Mouse (Mus musculus) heart, adult 2 months (tissue): ENCODE measurements around the gene Olfr547. TPM values are rescaled to one million over a fixed set of nuclear protein-coding genes. Genes with fewer than 3 reads are reported as not detected.
"Not testable (repeated sequence)": the region's sequence is repeated elsewhere in the genome, so short reads cannot be mapped to it uniquely, and the experiment has no call there.

Experiments
- DNase-seq, 2 experiments: peaks; one replicate each; pipeline ENCODE4 v3.0.0; 2021
- H3K27ac ChIP-seq: fragments of 200-600 bp; 2 replicates; pipeline ENCODE4 v1.8.1; 2022
- H3K27me3 ChIP-seq: fragments of 200-500 bp; 2 replicates; pipeline ENCODE4 v1.6.1; 2012; ENCODE audit warnings: mild to moderate bottlenecking, low read length, inconsistent platforms, mixed read lengths; ENCODE audit not compliant: control insufficient read depth, insufficient read depth
- H3K36me3 ChIP-seq: fragments of 200-500 bp; 2 replicates; pipeline ENCODE4 v1.6.1; 2012; ENCODE audit warnings: low read length, inconsistent platforms; ENCODE audit not compliant: control insufficient read depth, insufficient read depth
- H3K4me1 ChIP-seq: fragments of 200-500 bp; 2 replicates; pipeline ENCODE4 v1.6.1; 2011; ENCODE audit warnings: low read length; ENCODE audit not compliant: control insufficient read depth, insufficient read depth
- H3K4me3 ChIP-seq: fragments of 200-600 bp; 2 replicates; pipeline ENCODE4 v1.8.1; 2022
- H3K79me2 ChIP-seq: fragments of 200-500 bp; replicated peaks from 2 replicates; pipeline ENCODE4 v1.6.1; 2012; ENCODE audit warnings: mild to moderate bottlenecking, inconsistent platforms, low read length, moderate library complexity, mixed read lengths; ENCODE audit not compliant: control insufficient read depth, insufficient read depth
- H3K9ac ChIP-seq: fragments of 200-500 bp; 2 replicates; pipeline ENCODE4 v1.6.1; 2012; ENCODE audit warnings: low read depth, mild to moderate bottlenecking, control low read depth, inconsistent platforms, low read length, mixed read lengths
- CTCF ChIP-seq: fragments of 200-600 bp; IDR thresholded peaks from 2 replicates; pipeline ENCODE4 v1.8.1; 2022; ENCODE audit warnings: antibody characterized with exemption, mild to moderate bottlenecking, moderate library complexity
- EP300 ChIP-seq: fragments of 200-500 bp; IDR thresholded peaks from 2 replicates; pipeline ENCODE4 v1.6.1; 2011; ENCODE audit warnings: low read depth, low read length, control low read depth; ENCODE audit not compliant: insufficient read depth
- POLR2A ChIP-seq: fragments of 200-500 bp; IDR thresholded peaks from 2 replicates; pipeline ENCODE4 v1.6.1; 2011; ENCODE audit warnings: mild to moderate bottlenecking, low read depth, low read length, control low read depth; ENCODE audit not compliant: insufficient read depth
- WGBS: fragments of 180-500 bp; shearing (Covaris S2); methylation state at CpG from one replicate; pipeline ENCODE4 v1.1.7; 2018; 5-methylcytosine and 5-hydroxymethylcytosine counted together
- intact Hi-C: fragments of 180-260 bp; cut with DNase I; formaldehyde crosslinking; loops from one replicate; pipeline ENCODE4 v1.15.1; 2025
- long read RNA-seq: library from polyadenylated mRNA; stranded (forward); transcript quantifications from one replicate; pipeline ENCODE4 v2.0.0, GENCODE M21; 2021
- polyA plus RNA-seq: library from polyadenylated mRNA; depleted of rRNA; stranded (reverse); fragments of >200 nt; gene quantifications from 2 replicates; pipeline ENCODE4 v1.2.3, GENCODE M21; 2012; rRNA removed
- total RNA-seq, 2 experiments: library from RNA; stranded (reverse); gene quantifications; 2 replicates each; pipeline ENCODE4 v1.2.3; 2021

The Olfr547 gene
- total RNA-seq (not detected), polyA plus RNA-seq (not detected in 2 replicates)
- long read RNA-seq: 0 reads

- Histone ChIP-seq H3K27ac (no peak within 1 kb of the TSS), H3K79me2 (no peaks in the 10 kb centered on the region), H3K4me3 (no peak within 1 kb of the TSS), H3K27me3 (no peaks in the 10 kb centered on the region), H3K9ac (no peak within 1 kb of the TSS), H3K4me1 (no peaks in the 10 kb centered on the region), H3K36me3 (no peaks in the 10 kb centered on the region)
- no peak for DNase-seq
- WGBS: 70% methylated on average over 1 of the region's 1 CpGs
- TF ChIP-seq POLR2A (no peak), CTCF (no peak), EP300 (no peak)
- intact Hi-C loops: no loop called here
These were observed at the start of gene Olfr547 for GRCm38 (mm10) chr7:102534449-102534848. Olfr547 (plus strand) TSS chr7:102534749.

- intact Hi-C loops: not testable (repeated sequence)
These were observed 49.8 kb upstream of the Olfr547 start for GRCm38 (mm10) chr7:102484766-102485165.

GRCm38 (mm10) chr7:102486105-102486504 lies 48.4 kb upstream of the Olfr547 start:
- WGBS: 61% methylated on average over 1 of the region's 1 CpGs
- H3K27ac ChIP-seq: no peak overlapping the region
- TF ChIP-seq EP300 (no peak), CTCF (no peak), POLR2A (no peak)
- H3K27me3 ChIP-seq: no peaks in the 10 kb centered on the region
- H3K4me1 ChIP-seq: no peaks in the 10 kb centered on the region
- no peaks in the 10 kb centered on the region for H3K79me2 ChIP-seq
- no peak overlapping the region for H3K4me3 ChIP-seq
- intact Hi-C loops: no loop called here
- no peak overlapping the region for H3K9ac ChIP-seq
- DNase-seq: no peak
- no peaks in the 10 kb centered on the region for H3K36me3 ChIP-seq

More at GRCm38 (mm10) chr7:102484766-102485165, 49.8 kb upstream of the Olfr547 start:
- not testable (repeated sequence) for H3K27ac ChIP-seq, H3K4me3 ChIP-seq, DNase-seq, H3K27me3 ChIP-seq, H3K9ac ChIP-seq, H3K36me3 ChIP-seq, H3K79me2 ChIP-seq, H3K4me1 ChIP-seq
- 72% methylated on average over 8 of the region's 8 CpGs for WGBS

DNA sequence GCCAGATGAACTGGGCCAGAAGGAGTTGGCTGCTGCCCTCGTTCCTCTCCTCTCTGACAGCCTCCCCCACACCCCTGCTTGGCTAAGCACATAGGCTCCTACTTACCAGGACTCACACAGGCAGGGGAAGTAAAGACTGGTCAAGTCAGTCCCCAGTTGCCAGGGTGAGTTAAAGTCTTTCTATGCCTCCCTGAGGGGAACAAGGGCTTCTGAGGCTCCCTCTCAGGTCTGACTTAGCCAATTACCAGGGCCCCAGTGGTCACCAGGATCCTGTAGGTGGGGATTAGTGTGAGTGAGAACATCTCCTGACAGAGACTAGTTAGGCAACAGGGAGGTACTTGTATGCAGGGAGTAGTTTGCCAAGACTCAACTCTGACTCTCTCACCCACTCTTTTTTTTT lies 46.4 kb upstream of the Olfr547 start, which contains the start of gene Olfr544:
Olfr544 (minus strand) TSS at position 153 of the 400 bp plus-strand sequence.
- intact Hi-C loops: no loop called here
- Histone ChIP-seq H3K4me1 (no peaks in the 10 kb centered on the region), H3K27ac (no peak within 1 kb of the TSS), H3K79me2 (no peaks in the 10 kb centered on the region), H3K36me3 (no peaks in the 10 kb centered on the region), H3K4me3 (no peak within 1 kb of the TSS), H3K9ac (no peak within 1 kb of the TSS), H3K27me3 (no peaks in the 10 kb centered on the region)
- DNase-seq: no peak
- TF ChIP-seq CTCF (no peak), EP300 (no peak), POLR2A (no peak)
- WGBS: 14% methylated on average over 1 of the region's 1 CpGs

DNA sequence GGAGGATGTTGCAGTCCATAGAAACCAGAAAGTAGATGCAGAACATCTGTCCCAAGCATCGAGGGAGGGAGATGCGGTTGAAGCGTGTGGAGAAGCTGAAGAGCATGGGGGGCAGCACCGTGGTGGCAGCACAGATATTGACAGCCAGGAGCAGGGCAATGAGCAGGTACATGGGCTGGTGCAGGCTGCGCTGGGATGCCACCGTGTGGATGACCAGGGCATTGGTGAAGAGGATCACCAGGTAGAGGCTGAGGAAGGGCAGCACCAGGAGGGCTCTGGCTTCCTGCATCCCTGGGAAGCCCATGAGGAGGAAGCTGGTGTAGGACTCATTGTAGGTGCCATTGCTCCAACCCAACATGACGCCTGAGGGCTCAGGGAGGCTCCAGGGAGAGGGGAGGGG lies 40.1 kb upstream of the Olfr547 start:
- H3K4me3 ChIP-seq, intact Hi-C loops: not testable (repeated sequence)

GRCm38 (mm10) chr7:102499473-102499872 lies 35.1 kb upstream of the Olfr547 start, which contains the start of gene Olfr545:
Olfr545 (minus strand) TSS chr7:102499573.
- no peaks in the 10 kb centered on the region for H3K27me3 ChIP-seq
- no peaks in the 10 kb centered on the region for H3K4me1 ChIP-seq
- intact Hi-C loops: no loop called here
- 61% methylated on average over 3 of the region's 3 CpGs for WGBS
- no peak within 1 kb of the TSS for H3K9ac ChIP-seq
- no peak within 1 kb of the TSS for H3K4me3 ChIP-seq
- no peaks in the 10 kb centered on the region for H3K36me3 ChIP-seq
- H3K27ac ChIP-seq: no peak within 1 kb of the TSS
- no peaks in the 10 kb centered on the region for H3K79me2 ChIP-seq
- TF ChIP-seq POLR2A (no peak), CTCF (no peak), EP300 (no peak)
- DNase-seq: no peak

More for the DNA sequence above, 40.1 kb upstream of the Olfr547 start:
- H3K4me1 ChIP-seq, DNase-seq, H3K79me2 ChIP-seq, H3K27me3 ChIP-seq, H3K36me3 ChIP-seq, H3K27ac ChIP-seq, H3K9ac ChIP-seq: not testable (repeated sequence)
- WGBS: 39% methylated on average over 7 of the region's 7 CpGs

GRCm38 (mm10) chr7:102501986-102502385 lies 32.6 kb upstream of the Olfr547 start:
- TF ChIP-seq EP300: no peak
- 62% methylated on average over 5 of the region's 5 CpGs for WGBS
- H3K9ac ChIP-seq: no peak overlapping the region
- H3K27ac ChIP-seq: no peak overlapping the region
- H3K4me3 ChIP-seq: no peak overlapping the region
- intact Hi-C loops: loop anchor here (10.0 kb wide), 1 partner anchor 1303 kb away; no protein-coding TSS in a partner anchor
- H3K27me3 ChIP-seq: no peaks in the 10 kb centered on the region
- H3K79me2 ChIP-seq: no peaks in the 10 kb centered on the region
- no peaks in the 10 kb centered on the region for H3K36me3 ChIP-seq
- DNase-seq: no peak
- H3K4me1 ChIP-seq: no peaks in the 10 kb centered on the region
